Mouse (Mus musculus) MEL (cell line): ENCODE measurements around the gene Inppl1. TPM values are rescaled to one million over a fixed set of nuclear protein-coding genes. Genes with fewer than 3 reads are reported as not detected.

Source experiments
- DNase-seq: peaks from one replicate; pipeline ENCODE4 v3.0.0; 2011; ENCODE audit warnings: low read depth, low spot score
- H3K27ac ChIP-seq: 2 replicates; pipeline ENCODE4 v1.5.1; 2012; ENCODE audit warnings: low read depth, mild to moderate bottlenecking, control low read depth, low read length, moderate library complexity; ENCODE audit not compliant: control insufficient read depth
- H3K27me3 ChIP-seq, 2 experiments: fragments of 150-350 bp in 1 of 2; sonication (generic) in 1 of 2; 2 replicates each; pipeline ENCODE4 v1.6.1; 2012; ENCODE audit warnings: low read length in 2 of 2, mild to moderate bottlenecking in 2 of 2, improper control_type of control experiment in 1 of 2, moderate library complexity in 1 of 2; ENCODE audit not compliant: insufficient read depth in 2 of 2, control insufficient read depth in 1 of 2
- H3K36me3 ChIP-seq, 2 experiments: 2 replicates each; pipeline ENCODE4 v1.6.1; 2012 to 2014; ENCODE audit warnings: low read length in 2 of 2, improper control_type of control experiment in 1 of 2, inconsistent platforms in 1 of 2, mild to moderate bottlenecking in 1 of 2; ENCODE audit not compliant: insufficient read depth in 2 of 2, control insufficient read depth in 1 of 2
- H3K4me1 ChIP-seq, 2 experiments: fragments of 150-350 bp in 1 of 2; sonication (generic) in 1 of 2; 2 replicates each; pipeline ENCODE4 v1.6.1; 2012; ENCODE audit warnings: low read length in 2 of 2, improper control_type of control experiment in 1 of 2, mild to moderate bottlenecking in 1 of 2; ENCODE audit not compliant: insufficient read depth in 2 of 2, control insufficient read depth in 1 of 2
- H3K4me3 ChIP-seq, 2 experiments: fragments of 150-350 bp in 1 of 2; sonication (generic) in 1 of 2; 2 replicates each; pipeline ENCODE4 v1.5.1; 2012; ENCODE audit warnings: low read depth in 2 of 2, low read length in 2 of 2, mild to moderate bottlenecking in 2 of 2, moderate library complexity in 2 of 2, control low read depth in 1 of 2, improper control_type of control experiment in 1 of 2; ENCODE audit not compliant: control insufficient read depth in 1 of 2, insufficient read depth in 1 of 2
- H3K79me2 ChIP-seq: 2 replicates; pipeline ENCODE4 v1.6.1; 2012; ENCODE audit warnings: mild to moderate bottlenecking, low read length, moderate library complexity; ENCODE audit not compliant: control insufficient read depth, poor library complexity, insufficient read depth
- H3K9ac ChIP-seq: 2 replicates; pipeline ENCODE4 v1.6.1; 2012; ENCODE audit warnings: low read depth, mild to moderate bottlenecking, control low read depth, low read length, moderate library complexity; ENCODE audit not compliant: control insufficient read depth, poor library complexity, severe bottlenecking
- H3K9me3 ChIP-seq: fragments of 150-350 bp; sonication (generic); replicated peaks from 2 replicates; pipeline ENCODE4 v1.6.1; 2012; ENCODE audit warnings: mild to moderate bottlenecking, low read length, improper control_type of control experiment, moderate library complexity; ENCODE audit not compliant: insufficient read depth
- BHLHE40 ChIP-seq: IDR thresholded peaks from 2 replicates; pipeline ENCODE4 v1.6.1; 2012; ENCODE audit warnings: low read depth, mild to moderate bottlenecking, inconsistent platforms, low read length, improper control_type of control experiment, borderline replicate concordance
- CHD1 ChIP-seq: IDR thresholded peaks from 2 replicates; pipeline ENCODE4 v1.6.1; 2012; ENCODE audit warnings: low read depth, mild to moderate bottlenecking, inconsistent platforms, low read length, improper control_type of control experiment
- CHD2 ChIP-seq: IDR thresholded peaks from 2 replicates; pipeline ENCODE4 v1.6.1; 2011; ENCODE audit warnings: low read length, improper control_type of control experiment
- CTCF ChIP-seq, 3 experiments: IDR thresholded peaks in 2 of 3; conservative IDR thresholded peaks in 1 of 3; 2 replicates each; pipeline ENCODE4 v1.5.1; 2011 to 2012; ENCODE audit warnings: low read length in 3 of 3, low read depth in 2 of 3, mild to moderate bottlenecking in 2 of 3, improper control_type of control experiment in 1 of 3, inconsistent platforms in 1 of 3, mixed read lengths in 1 of 3, moderate library complexity in 1 of 3; ENCODE audit not compliant: control insufficient read depth in 1 of 3, insufficient read depth in 1 of 3, poor library complexity in 1 of 3, severe bottlenecking in 1 of 3
- EP300 ChIP-seq, 2 experiments: IDR thresholded peaks; 2 replicates each; pipeline ENCODE4 v1.6.1; 2011; ENCODE audit warnings: improper control_type of control experiment in 2 of 2, low read length in 2 of 2, low read depth in 1 of 2, mild to moderate bottlenecking in 1 of 2
- GABPA ChIP-seq: IDR thresholded peaks from 2 replicates; pipeline ENCODE4 v1.6.1; 2012; ENCODE audit warnings: low read depth, mild to moderate bottlenecking, inconsistent platforms, low read length, improper control_type of control experiment, moderate library complexity
- HCFC1 ChIP-seq: IDR thresholded peaks from 2 replicates; pipeline ENCODE4 v1.6.1; 2012; ENCODE audit warnings: low read depth, mild to moderate bottlenecking, inconsistent platforms, low read length, improper control_type of control experiment, moderate library complexity
- KAT2A ChIP-seq: conservative IDR thresholded peaks from 2 replicates; pipeline ENCODE4 v1.6.1; 2012; ENCODE audit warnings: low read depth, low read length, improper control_type of control experiment, inconsistent platforms
- MAX ChIP-seq: IDR thresholded peaks from 2 replicates; pipeline ENCODE4 v1.6.1; 2011; ENCODE audit warnings: low read length, improper control_type of control experiment
- MYC ChIP-seq: IDR thresholded peaks from 2 replicates; pipeline ENCODE4 v1.6.1; 2011; ENCODE audit warnings: low read depth, mild to moderate bottlenecking, low read length, improper control_type of control experiment, moderate library complexity
- POLR2A ChIP-seq, 2 experiments: IDR thresholded peaks; 2 replicates each; pipeline ENCODE4 v1.6.1; 2011 to 2012; ENCODE audit warnings: low read length in 2 of 2, mild to moderate bottlenecking in 2 of 2, control low read depth in 1 of 2, improper control_type of control experiment in 1 of 2, low read depth in 1 of 2, moderate library complexity in 1 of 2; ENCODE audit not compliant: control insufficient read depth in 1 of 2, insufficient read depth in 1 of 2, poor library complexity in 1 of 2
- POLR2AphosphoS5 ChIP-seq: IDR thresholded peaks from 2 replicates; pipeline ENCODE4 v1.6.1; 2012; ENCODE audit warnings: low read depth, borderline replicate concordance, mild to moderate bottlenecking, inconsistent platforms, low read length, moderate library complexity, mixed read lengths
- SIN3A ChIP-seq: IDR thresholded peaks from 2 replicates; pipeline ENCODE4 v1.6.1; 2012; ENCODE audit warnings: low read length, improper control_type of control experiment, inconsistent platforms
- TBP ChIP-seq: IDR thresholded peaks from 2 replicates; pipeline ENCODE4 v1.8.0; 2011; ENCODE audit warnings: low read depth, low read length, improper control_type of control experiment
- TCF12 ChIP-seq: IDR thresholded peaks from 2 replicates; pipeline ENCODE4 v1.6.1; 2014; ENCODE audit warnings: low read depth, mild to moderate bottlenecking, inconsistent platforms, low read length, improper control_type of control experiment, moderate library complexity
- UBTF ChIP-seq: IDR thresholded peaks from 2 replicates; pipeline ENCODE4 v1.6.1; 2012; ENCODE audit warnings: low read depth, mild to moderate bottlenecking, inconsistent platforms, low read length, improper control_type of control experiment, moderate library complexity, borderline replicate concordance; ENCODE audit not compliant: insufficient read depth
- USF2 ChIP-seq, 2 experiments: IDR thresholded peaks; 2 replicates each; pipeline ENCODE4 v1.6.1; 2011 to 2012; ENCODE audit warnings: improper control_type of control experiment in 2 of 2, low read length in 2 of 2, borderline replicate concordance in 1 of 2, inconsistent platforms in 1 of 2, low read depth in 1 of 2, mild to moderate bottlenecking in 1 of 2; ENCODE audit not compliant: insufficient read depth in 1 of 2
- ZMIZ1 ChIP-seq: IDR thresholded peaks from 2 replicates; pipeline ENCODE4 v1.6.1; 2012; ENCODE audit warnings: low read depth, mild to moderate bottlenecking, inconsistent platforms, low read length, improper control_type of control experiment, moderate library complexity
- polyA plus RNA-seq, 2 experiments: library from polyadenylated mRNA; stranded (reverse) in 1 of 2; unstranded in 1 of 2; fragments of >175 nt in 1 of 2; fragments of >200 nt in 1 of 2; gene quantifications; 2 replicates each; pipeline versions ENCODE4 v1.2.1 to v1.2.4; 2012; ENCODE audit warnings: low replicate concordance in 2 of 2, low read depth in 1 of 2; ENCODE audit not compliant: insufficient read length in 2 of 2, insufficient read depth in 1 of 2, missing spikeins in 1 of 2
- total RNA-seq: library from RNA; depleted of rRNA; stranded (reverse); fragments of 300-350 nt; gene quantifications from 2 replicates; pipeline ENCODE4 v1.2.3, GENCODE M21; 2012

Inppl1 gene
- total and polyA plus RNA-seq, 3 experiments = 9.5 to 31.3 TPM; not detected in 1

DNA sequence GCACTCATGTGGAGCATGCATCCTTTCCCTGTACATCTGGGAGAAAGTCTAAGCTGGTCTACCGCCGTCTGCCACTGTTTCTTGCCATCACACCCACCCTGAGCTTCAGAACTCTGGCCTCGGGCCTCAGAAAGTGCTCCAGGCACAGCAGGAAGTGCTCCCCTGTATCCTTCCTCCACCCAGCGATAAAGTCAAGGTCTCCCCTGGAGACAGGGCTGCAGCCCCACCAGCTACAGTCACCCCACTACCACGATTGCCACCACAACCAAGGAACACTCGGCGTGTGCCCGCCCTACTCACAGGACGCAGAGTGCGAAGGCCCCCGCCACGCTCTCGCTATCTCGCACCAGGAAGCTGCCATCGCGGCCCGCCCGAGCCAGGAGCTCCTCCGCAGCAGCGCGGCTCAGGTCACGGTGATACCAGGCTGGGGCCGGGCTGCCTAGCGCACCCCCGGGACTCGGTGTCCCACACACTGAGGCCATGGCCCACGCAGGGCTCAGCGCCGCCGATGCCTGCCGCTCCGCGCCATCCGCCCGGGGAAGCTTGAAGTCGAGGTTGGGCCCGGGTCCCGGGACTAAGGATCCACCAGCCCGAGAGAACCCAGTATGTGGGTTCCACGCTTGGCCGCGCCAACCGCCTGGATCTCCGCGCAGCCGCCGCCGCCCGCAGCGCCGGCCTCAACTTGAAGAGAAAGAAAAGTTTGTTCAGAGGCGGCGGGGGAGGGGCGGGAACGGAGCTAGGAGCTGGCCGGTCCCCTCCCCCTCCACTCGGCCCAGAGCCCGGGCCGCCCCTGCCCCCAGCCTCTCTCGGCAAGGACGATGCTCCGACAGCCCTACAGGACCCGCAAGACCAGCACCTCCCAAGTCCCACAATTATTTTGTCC is 1.5 kb downstream of the Inppl1 start:
- H3K79me2 ChIP-seq = peaks cover 3% of the 10 kb centered on the region; the same call in 1 of the 2 replicates
- H3K9ac ChIP-seq = peak overlapping the region; percentile 81
- TF ChIP-seq HCFC1 (peak; percentile 6; the same call in 1 of the 2 replicates), EP300 (IDR thresholded peaks at IDR 0.05; ENCODE audit: low read depth in 1 of 2, low read length in 2 of 2) (peak in 1 of 2 experiments; percentile 28; a peak in 1 of 4 replicates), CHD1 (no peak), GABPA (no peak), TCF12 (0 out of 2 replicates have a peak, but pooled peaks have one; percentile 3), USF2 (IDR thresholded peaks at IDR 0.05; ENCODE audit: borderline replicate concordance in 1 of 2, insufficient read depth in 1 of 2, low read depth in 1 of 2, low read length in 2 of 2) (no peak), SIN3A (peak; percentile 18; the same call in 1 of the 2 replicates), POLR2AphosphoS5 (no peak), MAX (0 out of 2 replicates have a peak, but pooled peaks have one; percentile 11), ZMIZ1 (no peak), BHLHE40 (no peak), KAT2A (0 out of 2 replicates have a peak, but pooled peaks have one; percentile 17), UBTF (peak; percentile 88; the same call in 1 of the 2 replicates), CHD2 (peak; percentile 42; the same call in 1 of the 2 replicates), TBP (no peak), POLR2A (IDR thresholded peaks at IDR 0.05; ENCODE audit: control insufficient read depth in 1 of 2, insufficient read depth in 1 of 2, low read depth in 1 of 2, low read length in 2 of 2, poor library complexity in 1 of 2) (peak in 1 of 2 experiments; percentile 48; a peak in 1 of 4 replicates)
- peak; percentile 74 for DNase-seq
- H3K4me1 ChIP-seq = 0 out of 4 replicates have a peak, but pooled peaks cover 0 to 5% of the 10 kb centered on the region in 2 experiments
- H3K4me3 ChIP-seq = peak overlapping the region; percentile 69 to 100
- H3K27me3 ChIP-seq = no peaks in the 10 kb centered on the region
- peak overlapping the region; percentile 32; the same call in 1 of the 2 replicates for H3K27ac ChIP-seq
- no peaks in the 10 kb centered on the region for H3K9me3 ChIP-seq
- H3K36me3 ChIP-seq = no peaks in the 10 kb centered on the region

DNA sequence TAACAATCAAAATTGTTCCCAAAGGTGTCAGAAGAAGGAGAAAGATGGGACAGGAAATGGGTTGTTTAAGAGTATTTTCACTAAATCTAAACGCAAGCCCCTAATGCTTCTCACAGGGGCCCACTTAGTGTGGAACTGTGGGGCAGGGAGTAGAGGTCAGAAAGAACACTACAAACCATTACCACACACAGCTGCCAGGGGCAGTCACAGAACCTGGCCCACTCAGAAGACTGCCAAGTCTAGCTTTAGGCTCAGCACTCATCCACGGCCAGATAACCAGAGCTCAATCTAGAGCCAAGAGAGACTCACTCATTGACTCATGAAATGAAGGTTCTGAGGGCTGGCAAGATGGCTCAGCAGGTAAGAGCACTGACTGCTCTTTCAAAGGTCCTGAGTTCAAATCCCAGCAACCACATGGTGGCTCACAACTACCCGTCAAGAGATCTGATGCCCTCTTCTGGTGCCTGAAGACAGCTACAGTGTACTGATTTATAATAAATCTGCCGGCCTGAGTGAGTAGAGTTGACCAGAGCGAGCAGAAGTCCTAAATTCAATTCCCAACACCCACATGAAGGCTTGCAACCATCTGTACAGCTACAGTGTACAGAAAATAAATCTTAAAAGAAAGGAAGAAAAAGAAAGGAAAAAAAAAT is 2.4 kb downstream of the Inppl1 start:
- DNase-seq = peak; percentile 21
- Histone ChIP-seq H3K9ac (peak overlapping the region; percentile 81), H3K27me3 (no peaks in the 10 kb centered on the region)

More for the DNA sequence above, 2.4 kb downstream of the Inppl1 start:
- H3K9me3 ChIP-seq = no peaks in the 10 kb centered on the region
- no peak overlapping the region for H3K27ac ChIP-seq
- TF ChIP-seq MYC (no peak), BHLHE40 (no peak), TBP (0 out of 2 replicates have a peak, but pooled peaks have one; percentile 24), POLR2AphosphoS5 (no peak), CTCF (IDR thresholded peaks at IDR 0.05 in 2 of 3, conservative IDR thresholded peaks at IDR 0.05 in 1 of 3; ENCODE audit: control insufficient read depth in 1 of 3, insufficient read depth in 1 of 3, low read depth in 2 of 3, low read length in 3 of 3, poor library complexity in 1 of 3, severe bottlenecking in 1 of 3) (peak in 1 of 3 experiments; percentile 24; a peak in 3 of 6 replicates), UBTF (no peak), MAX (0 out of 2 replicates have a peak, but pooled peaks have one; percentile 28)
- H3K4me3 ChIP-seq = peak overlapping the region; percentile 69 to 100
- H3K79me2 ChIP-seq = peaks cover 3% of the 10 kb centered on the region; the same call in 1 of the 2 replicates
- no peaks in the 10 kb centered on the region for H3K36me3 ChIP-seq
- H3K4me1 ChIP-seq = 0 out of 4 replicates have a peak, but pooled peaks cover 0 to 5% of the 10 kb centered on the region in 2 experiments
